Mouse (Mus musculus) testis, adult 2 months (tissue): Measurements from ENCODE around the gene E330034G19Rik.

Source experiments
- CTCF ChIP-seq: fragments of 200-500 bp; IDR thresholded peaks from 2 replicates; pipeline ENCODE4 v1.5.1; 2012; ENCODE audit warnings: low read depth, mild to moderate bottlenecking, inconsistent platforms, low read length, moderate library complexity; ENCODE audit not compliant: control insufficient read depth, insufficient read depth, insufficient replicate concordance
- POLR2A ChIP-seq: fragments of 200-500 bp; IDR thresholded peaks from 2 replicates; pipeline ENCODE4 v1.6.1; 2012; ENCODE audit warnings: low read depth, mild to moderate bottlenecking, inconsistent platforms, low read length, moderate library complexity; ENCODE audit not compliant: control insufficient read depth

DNA sequence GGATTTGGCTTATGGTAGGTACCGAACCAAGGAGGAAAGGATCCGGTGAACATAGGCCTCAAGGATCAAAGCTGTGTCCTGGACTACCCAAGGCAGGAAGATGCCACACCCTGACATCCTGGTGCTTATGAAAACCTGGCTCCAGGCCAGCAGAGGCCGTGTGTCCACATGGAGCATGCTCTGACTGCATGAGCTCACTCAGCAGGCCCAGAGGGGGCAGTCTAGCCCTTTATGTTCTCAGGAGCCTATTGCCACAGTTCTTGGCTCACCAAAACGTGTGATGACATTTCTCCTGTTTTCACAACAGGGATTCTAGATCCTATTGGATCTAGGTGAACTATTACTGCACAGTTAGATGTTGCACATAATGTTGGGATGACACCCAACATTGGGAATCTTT is 11.7 kb upstream of the E330034G19Rik start:
- TF ChIP-seq POLR2A: no peak
- no peak for TF ChIP-seq CTCF
